Mouse (Mus musculus) C2C12 (cell line): ENCODE data around the gene Sh2d6.

Experiments used
- CEBPB ChIP-seq: IDR thresholded peaks from one replicate; pipeline ENCODE4 v1.6.1; 2011; ENCODE audit warnings: low read depth, mild to moderate bottlenecking, control low read depth, moderate library complexity
- CTCF ChIP-seq: IDR thresholded peaks from one replicate; pipeline ENCODE4 v1.5.1; 2011; ENCODE audit not compliant: control insufficient read depth, insufficient read depth, insufficient read length
- USF1 ChIP-seq: IDR thresholded peaks from one replicate; pipeline ENCODE4 v1.6.1; 2011; ENCODE audit warnings: low read depth, mild to moderate bottlenecking, control low read depth, moderate library complexity

GRCm38 (mm10) chr6:72537998-72538500, 16.5 kb upstream of the Sh2d6 start:
- TF ChIP-seq USF1 (no peak), CEBPB (no peak), CTCF (no peak)
